14 mouse cellular contexts compared by ENCODE assay signal in the genomic region with DNA sequence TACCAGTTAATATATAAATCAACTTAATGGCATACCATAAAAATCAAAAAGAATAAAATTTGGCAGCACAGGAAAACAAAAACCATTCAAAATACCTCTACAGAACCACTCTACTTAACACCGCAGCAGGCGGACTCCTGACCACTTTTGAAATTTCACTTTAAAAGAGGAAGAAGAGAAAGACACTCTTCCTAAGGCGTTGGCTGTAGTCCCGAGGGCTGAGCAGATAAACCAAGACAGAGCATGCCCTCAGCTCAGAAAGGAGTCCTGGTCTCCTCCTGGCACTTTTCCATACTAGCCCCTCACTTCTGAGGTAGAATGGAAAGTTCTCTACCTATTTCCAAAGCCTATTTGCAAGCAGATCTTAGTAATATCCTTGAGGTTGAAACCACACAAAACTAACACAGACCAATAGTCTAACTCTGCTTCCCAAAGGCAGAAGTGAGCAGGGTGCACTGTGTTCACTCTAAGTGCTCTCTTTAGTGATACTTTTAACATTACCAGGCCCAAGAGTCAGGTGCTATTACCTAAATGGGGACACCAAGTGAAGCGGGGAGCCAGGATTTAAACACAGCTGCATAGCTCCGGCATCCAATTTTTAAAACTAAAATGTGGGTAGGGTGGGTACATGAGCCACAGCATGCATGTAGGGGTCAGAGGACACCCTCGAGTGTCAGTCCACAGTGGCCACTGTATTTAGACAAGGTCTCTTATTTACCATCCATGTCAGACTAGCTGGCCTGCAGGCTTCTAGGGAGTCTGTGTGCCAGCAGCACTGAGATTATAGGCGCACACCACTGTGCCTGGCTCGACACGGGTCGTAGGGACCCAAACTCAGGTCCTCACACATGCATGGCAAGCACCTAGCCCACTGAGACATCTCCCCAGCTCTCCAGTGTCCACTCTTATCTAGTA. TPM values are rescaled to one million over a fixed set of nuclear protein-coding genes. Genes with fewer than 3 reads are reported as not detected.
A peak's percentile ranks its signal among the peaks of the same experiment; 100 is the strongest.
DNase-seq lines count a peak whose midpoint lies in the region; ATAC-seq and TF ChIP-seq lines count a peak whose summit lies in the region.
"Had no signal": no experiment of that assay in that cellular context is flagged by ENCODE, and none has a peak within 500 bp of the region (broad histone marks: within the 10 kb centered on the region; RNA-seq: fewer than 3 reads in every experiment).

No protein-coding gene starts in this region.

- in situ Hi-C loops in CH12.LX (cut with MboI; ENCODE audit: low pct_ligation_motif_present, low pct_unique_long_range_greater_than_20kb, low sequenced_read_pairs) = no loop called here

- TF ChIP-seq EP300 in CH12.LX (IDR thresholded peaks at IDR 0.05; ENCODE audit: low read length) = no peak
- TF ChIP-seq EP300 in liver, postnatal 0 days (IDR thresholded peaks at IDR 0.05; ENCODE audit: low read depth) = no peak

- peak overlapping the region; percentile 73 for H3K27ac ChIP-seq in heart, embryonic 13.5 days (replicated peaks)
- peak overlapping the region; percentile 54 for H3K27ac ChIP-seq in CH12.LX (ENCODE audit: insufficient read depth, low read depth)
- peak overlapping the region; percentile 27; the same call in 1 of the 2 replicates for H3K27ac ChIP-seq in embryonic fibroblast, embryonic 13.5 days (ENCODE audit: insufficient read depth, low read length)
- H3K27ac ChIP-seq in liver, postnatal 0 days (ENCODE audit: low read depth) = peak overlapping the region; percentile 7; the same call in 1 of the 2 replicates
- H3K27ac ChIP-seq in left cerebral cortex, adult 2 months = no peak overlapping the region
- H3K27ac ChIP-seq: hindbrain, embryonic 14.5 days had no signal

- no peak for ATAC-seq in heart, embryonic 13.5 days (ENCODE audit: extremely low read depth, insufficient number of reproducible peaks, low FRiP score, low TSS enrichment)
- no peak for ATAC-seq in liver, postnatal 0 days

- no peaks in the 10 kb centered on the region for H3K27me3 ChIP-seq in heart, embryonic 13.5 days (replicated peaks)
- no peaks in the 10 kb centered on the region for H3K27me3 ChIP-seq in CH12.LX (replicated peaks)
- H3K27me3 ChIP-seq in liver, postnatal 0 days (ENCODE audit: insufficient read depth, low read length) = no peaks in the 10 kb centered on the region
- H3K27me3 ChIP-seq: embryonic facial prominence, embryonic 13.5 days had no signal

- peaks cover 91% of the 10 kb centered on the region for H3K79me2 ChIP-seq in CH12.LX (replicated peaks; ENCODE audit: control insufficient read depth, extremely low read depth, insufficient read depth, poor library complexity, severe bottlenecking)

- no peak overlapping the region for H3K4me2 ChIP-seq in heart, embryonic 13.5 days
- H3K4me2 ChIP-seq in CH12.LX (ENCODE audit: insufficient read depth, low read depth, poor library complexity, severe bottlenecking) = peak overlapping the region; percentile 50
- no peak overlapping the region for H3K4me2 ChIP-seq in liver, postnatal 0 days (ENCODE audit: low read depth, low read length)
- H3K4me2 ChIP-seq: embryonic facial prominence, embryonic 13.5 days; hindbrain, embryonic 14.5 days had no signal

- dilution Hi-C loops in CH12.LX (cut with MboI; ENCODE audit: extremely low pct_ligation_motif_present, extremely low pct_unique_long_range_greater_than_20kb, low sequenced_read_pairs) = no loop called here

- H3K9me3 ChIP-seq in heart, embryonic 13.5 days = no peaks in the 10 kb centered on the region
- H3K9me3 ChIP-seq in CH12.LX (replicated peaks; ENCODE audit: low read length) = peaks cover 7% of the 10 kb centered on the region
- H3K9me3 ChIP-seq in liver, postnatal 0 days (ENCODE audit: low read length) = no peaks in the 10 kb centered on the region
- H3K9me3 ChIP-seq: embryonic facial prominence, embryonic 13.5 days had no signal

- peaks cover 24% of the 10 kb centered on the region for H3K36me3 ChIP-seq in heart, embryonic 13.5 days
- H3K36me3 ChIP-seq in CH12.LX (replicated peaks in 1 of 2; ENCODE audit: control insufficient read depth in 1 of 2, insufficient read depth in 1 of 2, low read length in 1 of 2) = peaks cover 37 to 75% of the 10 kb centered on the region in 2 experiments
- peaks cover 10% of the 10 kb centered on the region for H3K36me3 ChIP-seq in liver, postnatal 0 days (replicated peaks; ENCODE audit: insufficient read depth, low read length)

- H3K4me3 ChIP-seq in heart, embryonic 13.5 days = no peak overlapping the region
- no peak overlapping the region for H3K4me3 ChIP-seq in CH12.LX (replicated peaks in 1 of 3; ENCODE audit: low read depth in 2 of 3, low read length in 2 of 3, poor library complexity in 1 of 3)
- no peak overlapping the region for H3K4me3 ChIP-seq in embryonic fibroblast, embryonic 13.5 days (ENCODE audit: insufficient read depth, low read length)
- no peak overlapping the region for H3K4me3 ChIP-seq in liver, postnatal 0 days (ENCODE audit: low read depth, low read length)
- H3K4me3 ChIP-seq in left cerebral cortex, adult 2 months = no peak overlapping the region
- H3K4me3 ChIP-seq: embryonic facial prominence, embryonic 13.5 days had no signal

- no peak for TF ChIP-seq POLR2A in CH12.LX (IDR thresholded peaks at IDR 0.05; ENCODE audit: low read depth, low read length)
- no peak for TF ChIP-seq POLR2A in embryonic fibroblast, embryonic 13.5 days (IDR thresholded peaks at IDR 0.05; ENCODE audit: low read depth, low read length)

- DNase-seq in heart, postnatal 14 days = no peak
- DNase-seq in CH12.LX (ENCODE audit: extremely low read depth) = no peak
- no peak for DNase-seq in liver, postnatal 0 days
- no peak for DNase-seq in layer of hippocampus, postnatal 14 days (ENCODE audit: low spot score in 2 of 2)
- DNase-seq in left cerebral cortex, adult 2 months (ENCODE audit: extremely low spot score in 1 of 2, low spot score in 2 of 2) = no peak
- no peak for DNase-seq in T-cell, adult 2 months (ENCODE audit: low spot score)
- DNase-seq: cerebellum, postnatal 10 days; kidney, postnatal 4 days; lung, postnatal 36 days; thymus, postnatal 14 days had no signal

- 71% methylated on average over 11 of the region's 11 CpGs for WGBS in heart, embryonic 13.5 days
- WGBS in liver, postnatal 0 days (ENCODE audit: insufficient replicate concordance) = 58% methylated on average over 11 of the region's 11 CpGs

- intact Hi-C loops in heart, postnatal 14 days (cut with DNase I) = no loop called here
- intact Hi-C loops in left cerebral cortex, adult 2 months (cut with DNase I) = no loop called here

- TF ChIP-seq CTCF in CH12.LX (conservative IDR thresholded peaks at IDR 0.05 in 1 of 2, IDR thresholded peaks at IDR 0.05 in 1 of 2; ENCODE audit: low read depth in 2 of 2, low read length in 2 of 2) = no peak
- no peak for TF ChIP-seq CTCF in embryonic fibroblast, embryonic 13.5 days (IDR thresholded peaks at IDR 0.05; ENCODE audit: borderline replicate concordance, insufficient read depth, low read length)
- no peak for TF ChIP-seq CTCF in liver, postnatal 0 days (IDR thresholded peaks at IDR 0.05; ENCODE audit: low read depth)
- TF ChIP-seq CTCF in left cerebral cortex, adult 2 months (IDR thresholded peaks at IDR 0.05) = no peak

- H3K9ac ChIP-seq in heart, embryonic 13.5 days = peak overlapping the region; percentile 71
- H3K9ac ChIP-seq in CH12.LX (ENCODE audit: insufficient read depth, low read depth) = no peak overlapping the region; the same call in 1 of the 2 replicates
- no peak overlapping the region; the same call in 1 of the 2 replicates for H3K9ac ChIP-seq in liver, postnatal 0 days (replicated peaks)
- H3K9ac ChIP-seq: embryonic facial prominence, embryonic 13.5 days; hindbrain, embryonic 14.5 days had no signal

- H3K4me1 ChIP-seq in heart, embryonic 13.5 days = peaks cover 87% of the 10 kb centered on the region
- peaks cover 8 to 75% of the 10 kb centered on the region in 2 experiments for H3K4me1 ChIP-seq in CH12.LX (ENCODE audit: control insufficient read depth in 1 of 2, insufficient read depth in 2 of 2)
- H3K4me1 ChIP-seq in embryonic fibroblast, embryonic 13.5 days (ENCODE audit: control insufficient read depth, insufficient read depth, low read length) = peaks cover 31% of the 10 kb centered on the region
- peaks cover 40% of the 10 kb centered on the region for H3K4me1 ChIP-seq in liver, postnatal 0 days (ENCODE audit: insufficient read depth)

- TF ChIP-seq RAD21 in CH12.LX (IDR thresholded peaks at IDR 0.05; ENCODE audit: low read depth, low read length) = no peak

TF ChIP-seq in CH12.LX, 34 proteins besides CTCF, POLR2A, EP300 and RAD21:
- TF ChIP-seq IRF4 (IDR thresholded peaks at IDR 0.05; ENCODE audit: low read depth, low read length) (no peak), JUND (conservative IDR thresholded peaks at IDR 0.05; ENCODE audit: low read depth, low read length) (no peak), PAX5 (IDR thresholded peaks at IDR 0.05; ENCODE audit: low read length) (no peak), ZMIZ1 (IDR thresholded peaks at IDR 0.05; ENCODE audit: low read depth, low read length) (no peak), UBTF (IDR thresholded peaks at IDR 0.05; ENCODE audit: low read depth, low read length) (no peak), MAFK (IDR thresholded peaks at IDR 0.05; ENCODE audit: insufficient replicate concordance, low read length) (no peak), ZKSCAN1 (IDR thresholded peaks at IDR 0.05; ENCODE audit: borderline replicate concordance, low read depth, low read length) (no peak), ZNF384 (IDR thresholded peaks at IDR 0.05; ENCODE audit: low read depth, low read length) (no peak), MYC (IDR thresholded peaks at IDR 0.05; ENCODE audit: low read depth, low read length) (no peak)

RNA-seq across cellular contexts. Expression of a gene that starts 15.8 kb away (rescaled TPM):
- 202 and 213 TPM in 2 replicates for polyA plus RNA-seq in heart, embryonic 13.5 days (2015; fragmentation: Nextera tagmentation; extraction: Ambion mirVana)
- total RNA-seq in heart, postnatal 14 days (2021) = 100 to 1,000 TPM; 251 to 264 TPM
- total RNA-seq in CH12.LX (2012; rRNA removed) (124 and 154 TPM in 2 replicates), CH12.LX (2014; rRNA removed) (182 and 199 TPM in 2 replicates)
- polyA plus RNA-seq in CH12.LX (2012; ENCODE audit: insufficient read length, low read depth) = 198 and 214 TPM in 2 replicates
- polyA plus RNA-seq in embryonic fibroblast, embryonic 13.5 days (2011; ENCODE audit: insufficient read length, low read depth, missing spikeins) = 223 and 251 TPM in 2 replicates
- 52.2 and 64.6 TPM in 2 replicates for polyA plus RNA-seq in liver, postnatal 0 days (2015; fragmentation: Nextera tagmentation; extraction: Ambion mirVana)
- 10 to 100 TPM; 37.8 to 40.9 TPM for total RNA-seq in layer of hippocampus, postnatal 14 days (2021)
- 10 to 100 TPM; 29.5 to 34.3 TPM for total RNA-seq in left cerebral cortex, adult 2 months (2021)
